Mouse (Mus musculus) liver, embryonic 14.5 days (tissue): ENCODE data around the gene Ighmbp2. TPM values are rescaled to one million over a fixed set of nuclear protein-coding genes. Genes with fewer than 3 reads are reported as not detected.

ENCODE experiments used
- ATAC-seq: fragments of 200-750 bp; cut with Nextera tagmentation; 2 replicates; pipeline ENCODE4 v1.8.0; 2017; ENCODE audit warnings: moderate number of reproducible peaks, mild to moderate bottlenecking, moderate library complexity; ENCODE audit not compliant: insufficient read depth
- DNase-seq, 3 experiments: peaks; one replicate each; pipeline ENCODE4 v3.0.0-alpha.2; 2012 to 2013; ENCODE audit warnings: low read depth in 3 of 3, low spot score in 3 of 3
- H3K27ac ChIP-seq: fragments of 300-500 bp; sonication (generic); 2 replicates; pipeline ENCODE4 v1.5.1; 2014; ENCODE audit warnings: moderate library complexity, mild to moderate bottlenecking, control low read depth, inconsistent platforms
- H3K27me3 ChIP-seq: fragments of 300-500 bp; sonication (generic); 2 replicates; pipeline ENCODE4 v1.6.1; 2014; ENCODE audit warnings: mild to moderate bottlenecking, low read length, moderate library complexity; ENCODE audit not compliant: control insufficient read depth, insufficient read depth
- H3K36me3 ChIP-seq: fragments of 300-500 bp; sonication (generic); replicated peaks from 2 replicates; pipeline ENCODE4 v1.6.1; 2014; ENCODE audit warnings: low read depth; ENCODE audit not compliant: control insufficient read depth, insufficient read depth
- H3K4me1 ChIP-seq, 2 experiments: fragments of 200-500 bp in 1 of 2; fragments of 300-500 bp in 1 of 2; sonication (generic) in 1 of 2; replicated peaks; 2 replicates each; pipeline ENCODE4 v1.6.1; 2012 to 2014; ENCODE audit warnings: antibody characterized with exemption in 1 of 2, inconsistent platforms in 1 of 2, low read length in 1 of 2; ENCODE audit not compliant: control insufficient read depth in 2 of 2, insufficient read depth in 2 of 2
- H3K4me2 ChIP-seq: fragments of 300-500 bp; sonication (generic); 2 replicates; pipeline ENCODE4 v1.6.1; 2014; ENCODE audit warnings: low read depth, mild to moderate bottlenecking, control low read depth, moderate library complexity
- H3K4me3 ChIP-seq, 2 experiments: fragments of 200-500 bp in 1 of 2; fragments of 300-500 bp in 1 of 2; sonication (generic) in 1 of 2; 2 replicates each; pipeline ENCODE4 v1.5.1; 2012 to 2014; ENCODE audit warnings: low read depth in 2 of 2, low read length in 2 of 2, mild to moderate bottlenecking in 2 of 2, control low read depth in 1 of 2, inconsistent platforms in 1 of 2, moderate library complexity in 1 of 2; ENCODE audit not compliant: insufficient read depth in 1 of 2
- H3K9ac ChIP-seq: fragments of 300-500 bp; sonication (generic); replicated peaks from 2 replicates; pipeline ENCODE4 v1.6.1; 2014; ENCODE audit warnings: mild to moderate bottlenecking, control low read depth, moderate library complexity
- H3K9me3 ChIP-seq: fragments of 300-500 bp; sonication (generic); 2 replicates; pipeline ENCODE4 v1.6.1; 2016; ENCODE audit warnings: low read length, mixed read lengths; ENCODE audit not compliant: control insufficient read depth
- CTCF ChIP-seq: IDR thresholded peaks from 2 replicates; pipeline ENCODE4 v1.5.1; 2016; ENCODE audit warnings: antibody characterized with exemption, low read depth, control low read depth
- EP300 ChIP-seq: IDR thresholded peaks from 2 replicates; pipeline ENCODE4 v1.6.1; 2016; ENCODE audit warnings: antibody characterized with exemption, low read depth
- WGBS: fragments of 180-500 bp; shearing (Covaris S2); extraction: QIAGEN DNeasy Blood & Tissue Kit; methylation state at CpG from one replicate; pipeline ENCODE4 v1.1.7; 2014; ENCODE audit not compliant: insufficient replicate concordance; 5-methylcytosine and 5-hydroxymethylcytosine counted together
- polyA plus RNA-seq, 2 experiments: library from polyadenylated mRNA; depleted of rRNA in 1 of 2; stranded (reverse) in 1 of 2; unstranded in 1 of 2; fragments of >200 nt; fragmentation: Nextera tagmentation in 1 of 2; extraction: Ambion mirVana in 1 of 2; gene quantifications; 2 replicates each; pipeline versions ENCODE4 v1.2.1 to v1.2.3; 2012 to 2014

The Ighmbp2 gene
- polyA plus RNA-seq, 2 experiments, result 1.6 to 2.3 TPM

DNA sequence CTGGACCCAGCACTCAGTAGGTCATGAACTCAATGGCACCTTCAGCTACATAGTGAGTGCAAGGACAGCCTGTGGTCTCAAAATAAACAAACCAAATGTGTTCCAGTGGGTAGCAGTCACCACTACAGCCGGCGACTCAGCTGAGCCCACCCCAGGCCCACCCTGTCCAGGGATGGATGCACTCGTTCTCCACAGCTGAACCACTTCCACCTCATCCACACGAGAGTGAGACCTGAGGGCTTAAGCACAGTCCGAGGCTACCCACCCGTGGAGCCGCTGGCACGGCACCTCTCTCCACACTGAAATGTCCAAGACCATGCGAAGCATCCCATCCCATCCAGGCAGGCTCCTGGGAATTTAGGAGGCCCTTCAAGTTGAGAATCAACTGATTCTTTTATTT, 13.5 kb downstream of the Ighmbp2 start:
- no peak for DNase-seq
- Histone ChIP-seq H3K4me2 (no peak overlapping the region), H3K4me3 (no peak overlapping the region), H3K4me1 (no peaks in the 10 kb centered on the region), H3K9ac (no peak overlapping the region), H3K27ac (no peak overlapping the region), H3K9me3 (no peaks in the 10 kb centered on the region), H3K27me3 (no peaks in the 10 kb centered on the region), H3K36me3 (peaks cover 14% of the 10 kb centered on the region)
- WGBS, result 80% methylated on average over 9 of the region's 9 CpGs
- ATAC-seq, result no peak
- TF ChIP-seq EP300, result no peak
- TF ChIP-seq CTCF, result no peak

DNA sequence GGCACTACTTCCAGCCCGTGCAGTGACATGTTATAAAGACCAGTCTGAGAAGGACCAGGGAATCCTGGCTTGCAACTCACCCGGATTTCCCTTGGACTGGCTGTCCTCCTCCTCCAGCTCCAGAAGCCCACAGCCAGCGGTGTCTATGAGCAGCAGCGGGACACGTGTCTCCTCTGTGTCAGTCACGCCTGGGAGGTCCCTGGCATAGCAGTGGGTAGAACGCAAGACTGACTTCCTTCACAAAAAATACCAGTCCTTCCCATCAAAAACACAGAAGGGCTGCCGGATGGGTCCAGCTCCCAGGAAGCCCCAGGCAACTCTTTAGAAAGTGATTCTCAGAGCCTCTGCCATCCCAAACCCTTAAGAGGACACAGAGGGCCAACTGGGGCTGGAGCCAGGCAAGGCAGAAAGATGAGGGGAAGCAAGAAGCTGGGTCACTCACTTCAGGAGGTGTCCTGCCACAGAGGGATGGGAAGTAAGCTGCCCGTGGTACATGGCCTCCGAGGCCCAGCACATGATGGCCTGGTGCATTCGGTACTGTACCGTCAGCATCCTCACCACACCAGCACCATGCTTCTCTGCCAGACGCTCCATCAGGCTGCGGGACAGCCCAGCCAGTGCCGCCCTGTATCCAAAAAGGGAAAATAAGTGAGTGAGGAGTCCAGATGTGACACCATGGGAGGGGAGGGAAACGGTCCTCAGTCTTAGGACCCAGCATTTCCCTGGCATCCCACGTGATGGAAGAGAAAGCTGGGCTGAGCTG, 14.4 kb downstream of the Ighmbp2 start:
- no peaks in the 10 kb centered on the region for H3K4me1 ChIP-seq
- H3K4me3 ChIP-seq, result no peak overlapping the region
- peaks cover 11% of the 10 kb centered on the region for H3K36me3 ChIP-seq
- no peak for TF ChIP-seq EP300
- no peak for TF ChIP-seq CTCF
- no peak overlapping the region for H3K9ac ChIP-seq
- no peak overlapping the region for H3K27ac ChIP-seq
- DNase-seq (no peak), ATAC-seq (no peak)
- H3K9me3 ChIP-seq, result no peaks in the 10 kb centered on the region
- no peaks in the 10 kb centered on the region for H3K27me3 ChIP-seq
- no peak overlapping the region for H3K4me2 ChIP-seq
- 80% methylated on average over 17 of the region's 17 CpGs for WGBS

DNA sequence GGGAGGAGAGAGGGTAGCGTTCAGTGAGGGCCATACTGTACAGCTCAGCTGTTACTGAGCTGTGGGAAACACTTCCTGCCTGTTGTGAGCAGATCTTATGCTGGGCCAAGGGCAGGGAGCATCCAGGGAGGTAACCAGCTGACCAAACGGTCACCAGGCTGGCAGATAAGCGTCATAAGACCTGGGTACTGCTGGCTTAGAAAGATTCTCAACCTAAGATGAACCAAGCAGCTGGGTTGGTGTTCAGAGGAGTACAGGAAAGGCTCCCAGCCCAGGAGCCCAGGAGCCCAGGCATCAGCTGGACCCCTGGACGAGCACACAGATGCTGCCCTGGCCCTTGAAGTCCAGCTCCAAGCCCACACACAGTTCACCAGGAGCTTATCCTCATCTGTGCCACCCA, 15.5 kb downstream of the Ighmbp2 start:
- Histone ChIP-seq H3K27me3 (no peaks in the 10 kb centered on the region), H3K4me1 (no peaks in the 10 kb centered on the region), H3K4me3 (no peak overlapping the region), H3K9ac (no peak overlapping the region), H3K4me2 (no peak overlapping the region), H3K36me3 (peaks cover 8% of the 10 kb centered on the region), H3K9me3 (no peaks in the 10 kb centered on the region), H3K27ac (no peak overlapping the region)
- no peak for DNase-seq
- WGBS, result 69% methylated on average over 4 of the region's 4 CpGs
- TF ChIP-seq CTCF (no peak), EP300 (no peak)
- no peak for ATAC-seq

DNA sequence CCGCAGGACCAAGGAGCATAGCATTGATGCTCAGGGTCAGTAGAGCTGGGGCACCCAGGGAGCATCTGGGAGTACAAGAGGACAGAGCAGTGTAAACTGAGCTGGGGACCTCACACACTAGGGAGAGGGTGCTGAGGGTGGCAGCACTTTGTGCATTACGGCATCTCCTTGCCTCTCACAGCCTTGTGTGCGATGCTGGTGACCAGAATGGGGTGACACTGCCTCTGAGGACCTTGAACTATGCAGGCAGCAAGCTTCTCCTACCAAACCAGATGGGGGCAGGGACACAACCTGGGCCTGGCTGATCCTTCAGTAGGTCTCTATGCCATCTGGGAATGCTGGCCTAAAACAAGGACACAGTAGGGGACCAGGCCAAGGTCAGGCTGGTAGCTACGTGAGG, 16.1 kb downstream of the Ighmbp2 start:
- Histone ChIP-seq H3K27me3 (no peaks in the 10 kb centered on the region), H3K9me3 (no peaks in the 10 kb centered on the region), H3K4me3 (no peak overlapping the region), H3K4me2 (no peak overlapping the region), H3K4me1 (no peaks in the 10 kb centered on the region), H3K36me3 (peaks cover 8% of the 10 kb centered on the region), H3K9ac (no peak overlapping the region), H3K27ac (no peak overlapping the region)
- DNase-seq (no peak), ATAC-seq (no peak)
- WGBS, result 90% methylated on average over 4 of the region's 4 CpGs
- TF ChIP-seq CTCF (no peak), EP300 (no peak)

DNA sequence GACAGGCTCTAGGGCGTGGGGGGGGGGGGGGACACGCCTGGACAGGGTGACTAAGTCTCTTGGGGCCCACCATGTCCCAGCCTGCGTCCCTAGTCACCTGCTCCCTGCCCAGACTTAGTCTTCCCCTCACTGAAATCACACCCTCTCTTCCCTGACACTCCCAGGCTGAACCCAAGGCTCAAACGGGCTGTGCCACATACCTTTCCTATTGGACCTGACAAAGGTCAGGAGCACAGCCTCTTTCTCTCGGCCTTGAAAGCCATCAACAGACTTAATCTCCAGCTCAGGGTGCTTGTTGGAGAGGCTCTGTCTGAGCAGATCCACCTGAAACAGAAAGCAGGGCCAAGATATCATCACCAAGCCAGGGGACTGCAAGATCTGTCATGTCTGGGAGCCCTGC, 16.7 kb downstream of the Ighmbp2 start:
- WGBS, result 65% methylated on average over 5 of the region's 5 CpGs
- ATAC-seq (no peak), DNase-seq (no peak)
- peaks cover 8% of the 10 kb centered on the region for H3K36me3 ChIP-seq
- H3K9ac ChIP-seq, result no peak overlapping the region
- no peaks in the 10 kb centered on the region for H3K9me3 ChIP-seq
- TF ChIP-seq EP300 (no peak), CTCF (no peak)
- H3K4me1 ChIP-seq, result no peaks in the 10 kb centered on the region
- no peak overlapping the region for H3K4me3 ChIP-seq
- H3K27ac ChIP-seq, result no peak overlapping the region
- no peaks in the 10 kb centered on the region for H3K27me3 ChIP-seq
- H3K4me2 ChIP-seq, result no peak overlapping the region
